Mouse (Mus musculus) hindbrain, embryonic 13.5 days (tissue): ENCODE results near the gene Msh3. TPM values are rescaled to one million over a fixed set of nuclear protein-coding genes. Genes with fewer than 3 reads are reported as not detected.

ENCODE experiments used
- ATAC-seq: fragments of 200-750 bp; cut with Nextera tagmentation; 2 replicates; pipeline ENCODE4 v1.8.0; 2017; ENCODE audit warnings: moderate TSS enrichment; ENCODE audit not compliant: low FRiP score
- H3K27ac ChIP-seq: fragments of 300-500 bp; sonication (generic); 2 replicates; pipeline ENCODE4 v1.5.1; 2015; ENCODE audit warnings: inconsistent platforms, mild to moderate bottlenecking, moderate library complexity
- H3K27me3 ChIP-seq: fragments of 300-500 bp; sonication (generic); 2 replicates; pipeline ENCODE4 v1.6.1; 2015; ENCODE audit warnings: mild to moderate bottlenecking, inconsistent platforms
- H3K36me3 ChIP-seq: fragments of 300-500 bp; sonication (generic); 2 replicates; pipeline ENCODE4 v1.6.1; 2015; ENCODE audit warnings: mild to moderate bottlenecking, inconsistent platforms
- H3K4me1 ChIP-seq: fragments of 300-500 bp; sonication (generic); replicated peaks from 2 replicates; pipeline ENCODE4 v1.6.1; 2015; ENCODE audit warnings: inconsistent platforms
- H3K4me2 ChIP-seq: fragments of 300-500 bp; sonication (generic); 2 replicates; pipeline ENCODE4 v1.6.1; 2015; ENCODE audit warnings: inconsistent platforms, mild to moderate bottlenecking, moderate library complexity
- H3K4me3 ChIP-seq: fragments of 300-500 bp; sonication (generic); 2 replicates; pipeline ENCODE4 v1.5.1; 2015; ENCODE audit warnings: mild to moderate bottlenecking, inconsistent platforms
- H3K9ac ChIP-seq: fragments of 300-500 bp; sonication (generic); 2 replicates; pipeline ENCODE4 v1.6.1; 2015; ENCODE audit warnings: mild to moderate bottlenecking, inconsistent platforms
- H3K9me3 ChIP-seq: fragments of 300-500 bp; sonication (generic); 2 replicates; pipeline ENCODE4 v1.6.1; 2016; ENCODE audit warnings: inconsistent platforms
- WGBS: fragments of 180-500 bp; shearing (Covaris S2); methylation state at CpG from one replicate; pipeline ENCODE4 v1.1.7; 2015; 5-methylcytosine and 5-hydroxymethylcytosine counted together
- polyA plus RNA-seq: library from polyadenylated mRNA; unstranded; fragments of >200 nt; fragmentation: Nextera tagmentation; extraction: Ambion mirVana; gene quantifications from 2 replicates; pipeline ENCODE4 v1.2.1, GENCODE M21; 2015

The Msh3 gene
- polyA plus RNA-seq, 1 experiment from 2014 or later, result 27.1 TPM

- Histone ChIP-seq H3K36me3 (no peaks in the 10 kb centered on the region), H3K27me3 (no peaks in the 10 kb centered on the region), H3K4me1 (no peaks in the 10 kb centered on the region), H3K9me3 (no peaks in the 10 kb centered on the region), H3K4me3 (no peak overlapping the region), H3K27ac (no peak overlapping the region), H3K9ac (no peak overlapping the region), H3K4me2 (no peak overlapping the region)
- no peak for ATAC-seq
- WGBS, result 86% methylated on average over 14 of the region's 14 CpGs
Measured at GRCm38 (mm10) chr13:92274274-92275198, 80.3 kb downstream of the Msh3 start.

- H3K36me3 ChIP-seq, result peaks cover 7% of the 10 kb centered on the region
- no peak overlapping the region for H3K4me3 ChIP-seq
- H3K27me3 ChIP-seq, result no peaks in the 10 kb centered on the region
- H3K27ac ChIP-seq, result no peak overlapping the region
- H3K4me1 ChIP-seq, result no peaks in the 10 kb centered on the region; the same call in 1 of the 2 replicates
- no peak overlapping the region for H3K9ac ChIP-seq
- WGBS, result 90% methylated on average over 3 of the region's 3 CpGs
- no peak overlapping the region for H3K4me2 ChIP-seq
- no peaks in the 10 kb centered on the region for H3K9me3 ChIP-seq
- ATAC-seq, result no peak
Measured at GRCm38 (mm10) chr13:92267076-92267475, 87.7 kb downstream of the Msh3 start.

- H3K9me3 ChIP-seq, result no peaks in the 10 kb centered on the region
- no peak for ATAC-seq
- H3K4me2 ChIP-seq, result no peak overlapping the region
- no peaks in the 10 kb centered on the region; the same call in 1 of the 2 replicates for H3K4me1 ChIP-seq
- WGBS, result 88% methylated on average over 6 of the region's 6 CpGs
- no peak overlapping the region for H3K4me3 ChIP-seq
- H3K27ac ChIP-seq, result no peak overlapping the region
- H3K9ac ChIP-seq, result no peak overlapping the region
- no peaks in the 10 kb centered on the region for H3K27me3 ChIP-seq
- H3K36me3 ChIP-seq, result peaks cover 16% of the 10 kb centered on the region
Measured at GRCm38 (mm10) chr13:92263566-92263965, 91.2 kb downstream of the Msh3 start.

- 87% methylated on average over 5 of the region's 5 CpGs for WGBS
- H3K9ac ChIP-seq, result no peak overlapping the region
- no peak for ATAC-seq
- no peaks in the 10 kb centered on the region for H3K9me3 ChIP-seq
- H3K4me3 ChIP-seq, result no peak overlapping the region
- peaks cover 24% of the 10 kb centered on the region for H3K36me3 ChIP-seq
- H3K4me1 ChIP-seq, result no peaks in the 10 kb centered on the region; the same call in 1 of the 2 replicates
- H3K27me3 ChIP-seq, result no peaks in the 10 kb centered on the region
- H3K4me2 ChIP-seq, result no peak overlapping the region
- H3K27ac ChIP-seq, result no peak overlapping the region
Measured at GRCm38 (mm10) chr13:92261329-92261728, 93.5 kb downstream of the Msh3 start.

- Histone ChIP-seq H3K27me3 (no peaks in the 10 kb centered on the region), H3K36me3 (peaks cover 29% of the 10 kb centered on the region), H3K4me3 (no peak overlapping the region), H3K4me1 (no peaks in the 10 kb centered on the region), H3K9me3 (no peaks in the 10 kb centered on the region), H3K9ac (no peak overlapping the region), H3K4me2 (no peak overlapping the region), H3K27ac (no peak overlapping the region)
- 91% methylated on average over 3 of the region's 3 CpGs for WGBS
- no peak for ATAC-seq
Measured at GRCm38 (mm10) chr13:92255480-92255879, 99.3 kb downstream of the Msh3 start.

- Histone ChIP-seq H3K9me3 (no peaks in the 10 kb centered on the region), H3K4me1 (no peaks in the 10 kb centered on the region), H3K9ac (no peak overlapping the region), H3K4me3 (no peak overlapping the region), H3K27me3 (no peaks in the 10 kb centered on the region), H3K36me3 (peaks cover 33% of the 10 kb centered on the region), H3K4me2 (no peak overlapping the region), H3K27ac (no peak overlapping the region)
- 96% methylated on average over 5 of the region's 5 CpGs for WGBS
- no peak for ATAC-seq
Measured at GRCm38 (mm10) chr13:92253850-92254249, 101.0 kb downstream of the Msh3 start.

- Histone ChIP-seq H3K4me1 (no peaks in the 10 kb centered on the region), H3K27ac (no peak overlapping the region), H3K9ac (no peak overlapping the region), H3K27me3 (no peaks in the 10 kb centered on the region), H3K36me3 (peaks cover 31% of the 10 kb centered on the region), H3K4me3 (no peak overlapping the region), H3K4me2 (no peak overlapping the region), H3K9me3 (no peaks in the 10 kb centered on the region)
- no peak for ATAC-seq
Measured at GRCm38 (mm10) chr13:92252331-92252730, 102.5 kb downstream of the Msh3 start.

- Histone ChIP-seq H3K27ac (no peak overlapping the region), H3K36me3 (peaks cover 21% of the 10 kb centered on the region), H3K27me3 (no peaks in the 10 kb centered on the region), H3K4me3 (no peak overlapping the region), H3K4me2 (no peak overlapping the region), H3K9ac (no peak overlapping the region), H3K9me3 (no peaks in the 10 kb centered on the region), H3K4me1 (no peaks in the 10 kb centered on the region)
- ATAC-seq, result no peak
- WGBS, result 96% methylated on average over 2 of the region's 2 CpGs
Measured at GRCm38 (mm10) chr13:92247576-92247975, 107.2 kb downstream of the Msh3 start.

- no peak overlapping the region for H3K9ac ChIP-seq
- H3K4me3 ChIP-seq, result no peak overlapping the region
- no peaks in the 10 kb centered on the region for H3K27me3 ChIP-seq
- H3K4me1 ChIP-seq, result no peaks in the 10 kb centered on the region
- no peak for ATAC-seq
- H3K36me3 ChIP-seq, result peaks cover 18% of the 10 kb centered on the region
- no peak overlapping the region for H3K27ac ChIP-seq
- H3K4me2 ChIP-seq, result no peak overlapping the region
- WGBS, result 94% methylated on average over 5 of the region's 5 CpGs
- H3K9me3 ChIP-seq, result no peaks in the 10 kb centered on the region
Measured at GRCm38 (mm10) chr13:92246966-92247365, 107.8 kb downstream of the Msh3 start.

GRCm38 (mm10) chr13:92244731-92245130 lies 110.1 kb downstream of the Msh3 start:
- ATAC-seq, result no peak
- WGBS, result 92% methylated on average over 2 of the region's 2 CpGs
- H3K9me3 ChIP-seq, result no peaks in the 10 kb centered on the region
- H3K27me3 ChIP-seq, result no peaks in the 10 kb centered on the region
- peaks cover 15% of the 10 kb centered on the region for H3K36me3 ChIP-seq
- no peak overlapping the region for H3K9ac ChIP-seq
- H3K4me3 ChIP-seq, result no peak overlapping the region
- H3K4me2 ChIP-seq, result no peak overlapping the region
- no peak overlapping the region for H3K27ac ChIP-seq
- no peaks in the 10 kb centered on the region for H3K4me1 ChIP-seq

GRCm38 (mm10) chr13:92241426-92241825 lies 113.4 kb downstream of the Msh3 start:
- Histone ChIP-seq H3K36me3 (peaks cover 9% of the 10 kb centered on the region), H3K27me3 (no peaks in the 10 kb centered on the region), H3K4me3 (no peak overlapping the region), H3K4me1 (no peaks in the 10 kb centered on the region), H3K27ac (no peak overlapping the region), H3K4me2 (no peak overlapping the region), H3K9ac (no peak overlapping the region), H3K9me3 (no peaks in the 10 kb centered on the region)
- 83% methylated on average over 4 of the region's 4 CpGs for WGBS
- no peak for ATAC-seq

- Histone ChIP-seq H3K36me3 (peaks cover 14% of the 10 kb centered on the region), H3K9me3 (no peaks in the 10 kb centered on the region), H3K27ac (no peak overlapping the region), H3K27me3 (no peaks in the 10 kb centered on the region), H3K4me3 (no peak overlapping the region), H3K4me2 (no peak overlapping the region), H3K9ac (no peak overlapping the region), H3K4me1 (no peaks in the 10 kb centered on the region)
- no peak for ATAC-seq
- WGBS, result 95% methylated on average over 3 of the region's 3 CpGs
Measured at GRCm38 (mm10) chr13:92237887-92238286, 116.9 kb downstream of the Msh3 start.

- Histone ChIP-seq H3K36me3 (peaks cover 14% of the 10 kb centered on the region), H3K4me1 (no peaks in the 10 kb centered on the region), H3K4me3 (no peak overlapping the region), H3K4me2 (no peak overlapping the region), H3K9me3 (no peaks in the 10 kb centered on the region), H3K27me3 (no peaks in the 10 kb centered on the region), H3K27ac (no peak overlapping the region), H3K9ac (no peak overlapping the region)
- 94% methylated on average over 4 of the region's 4 CpGs for WGBS
- no peak for ATAC-seq
Measured at GRCm38 (mm10) chr13:92237016-92237415, 117.8 kb downstream of the Msh3 start.
